Mouse (Mus musculus): ENCODE measurements around the gene Unc93a2. TPM values are rescaled to one million over a fixed set of nuclear protein-coding genes. Genes with fewer than 3 reads are reported as not detected.
"Not testable (repeated sequence)": the region's sequence is repeated elsewhere in the genome, so short reads cannot be mapped to it uniquely, and the experiment has no call there.

Gene Unc93a2
- total RNA-seq, 2 experiments from 2014 or later, result 0.13 to 0.16 TPM

DNA sequence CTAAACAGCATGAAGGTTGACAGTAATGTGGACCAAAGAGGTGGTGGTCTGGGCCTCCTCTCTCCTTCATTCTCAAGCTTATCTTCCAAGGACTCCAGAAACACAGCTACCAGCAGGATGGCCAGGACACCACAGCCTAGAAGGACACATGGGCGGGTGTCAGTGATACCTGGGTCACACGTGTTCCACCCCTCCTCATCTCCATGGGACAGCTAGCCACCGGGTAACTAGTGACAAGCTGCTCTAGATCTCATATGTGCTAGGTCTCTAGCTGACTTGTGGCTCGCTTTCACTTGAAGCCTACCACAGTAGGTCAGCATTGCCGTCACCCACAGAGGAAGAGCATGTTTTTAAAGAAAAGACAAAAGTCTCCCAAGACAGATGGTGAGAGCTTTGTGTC lies 13.4 kb downstream of the Unc93a2 start, which contains the start of gene Gm49630:
TSS of gene Gm49630 (minus strand) at position 101 of the 400 bp plus-strand sequence.
- not testable (repeated sequence) for DNase-seq

DNA sequence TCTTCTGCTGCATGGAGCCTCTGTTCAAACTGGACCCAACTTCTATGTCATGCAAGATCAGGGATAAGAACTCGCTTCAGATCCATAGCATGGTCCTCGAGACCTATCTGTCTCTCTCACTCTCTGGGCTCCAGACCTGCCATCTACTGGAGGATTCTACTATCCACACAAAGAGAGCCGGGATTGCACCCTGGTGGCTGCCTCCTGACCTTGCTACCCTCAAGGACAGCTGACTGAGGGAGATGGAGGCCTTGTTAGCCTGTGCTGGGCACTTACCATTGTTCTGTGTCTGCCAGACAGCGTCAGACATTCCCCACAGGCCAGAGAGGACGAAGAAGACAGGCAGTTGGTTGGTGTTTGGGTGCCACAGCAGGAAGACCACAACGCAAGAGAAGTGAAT lies 15.9 kb downstream of the Unc93a2 start:
- DNase-seq, result not testable (repeated sequence)

DNA sequence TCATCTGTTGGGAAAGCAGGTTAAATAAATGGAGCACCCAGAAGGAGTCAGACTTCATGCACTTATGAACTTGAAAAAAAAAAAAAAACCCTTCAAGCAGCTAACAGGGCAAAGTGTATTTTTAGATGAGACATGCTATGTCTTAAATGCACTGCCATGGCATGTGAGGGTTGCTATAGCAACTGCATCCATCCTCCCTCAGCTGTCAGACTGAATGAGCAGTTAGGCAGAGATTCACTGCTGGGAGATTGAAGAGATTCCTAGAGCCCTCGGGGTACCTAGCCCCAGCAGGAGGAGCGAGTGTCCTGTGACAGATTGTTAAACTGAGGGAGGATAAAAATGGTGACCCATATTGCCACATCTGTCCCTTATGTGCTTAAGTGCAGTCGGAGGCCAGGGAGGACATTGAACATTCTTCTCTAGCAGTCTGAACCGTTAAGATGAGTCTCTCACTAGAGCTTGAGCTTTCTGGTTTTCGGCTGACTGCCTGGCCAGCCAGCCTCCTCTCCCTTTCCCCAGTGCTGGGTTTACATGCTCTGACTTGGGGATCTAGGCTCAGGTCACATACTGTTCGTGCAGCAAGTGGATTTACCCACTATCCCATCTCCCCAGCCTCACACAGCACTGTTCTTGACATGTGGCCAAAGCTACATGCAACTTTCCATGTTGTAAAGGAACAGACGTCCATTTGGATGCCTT lies 18.4 kb downstream of the Unc93a2 start:
- not testable (repeated sequence) for DNase-seq

DNA sequence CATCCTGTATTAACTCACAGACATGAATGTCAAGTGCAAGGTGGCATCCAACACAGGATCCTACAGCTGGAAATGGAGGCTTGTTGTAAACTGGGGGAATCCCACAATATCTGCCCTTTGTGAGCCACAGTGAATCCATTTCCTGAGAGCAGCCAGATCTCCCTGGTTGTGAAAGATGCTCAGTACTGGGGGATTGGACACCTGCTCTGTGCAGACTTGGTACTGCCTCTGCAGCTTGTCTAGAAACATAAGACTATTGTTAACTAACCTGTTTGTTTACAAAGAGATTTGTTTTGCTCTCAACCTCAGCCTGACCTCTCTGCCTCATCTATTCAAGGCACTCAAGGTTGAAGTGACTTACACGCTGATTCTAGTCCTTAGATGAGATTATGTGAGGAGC lies 19.0 kb downstream of the Unc93a2 start:
- DNase-seq, result not testable (repeated sequence)

DNA sequence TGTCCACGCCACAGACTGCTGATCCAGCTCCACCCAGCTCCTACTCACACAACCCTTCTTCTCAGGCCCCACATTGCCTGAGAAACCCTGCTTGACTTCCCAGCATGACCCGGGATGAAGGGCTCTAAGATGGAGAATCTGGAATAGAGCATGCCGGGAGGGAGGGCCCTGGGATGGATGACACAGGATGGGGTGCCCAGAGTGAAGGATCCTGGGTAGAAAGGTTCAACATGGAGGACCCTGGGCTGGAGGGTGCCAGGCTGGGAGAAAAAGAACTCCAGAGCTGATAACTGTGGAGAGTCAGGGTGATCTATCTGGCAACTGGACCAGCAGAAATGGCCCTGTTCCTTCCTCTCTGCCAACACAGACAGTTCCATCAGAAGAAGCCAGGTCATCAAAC lies 19.6 kb downstream of the Unc93a2 start:
- not testable (repeated sequence) for DNase-seq

DNA sequence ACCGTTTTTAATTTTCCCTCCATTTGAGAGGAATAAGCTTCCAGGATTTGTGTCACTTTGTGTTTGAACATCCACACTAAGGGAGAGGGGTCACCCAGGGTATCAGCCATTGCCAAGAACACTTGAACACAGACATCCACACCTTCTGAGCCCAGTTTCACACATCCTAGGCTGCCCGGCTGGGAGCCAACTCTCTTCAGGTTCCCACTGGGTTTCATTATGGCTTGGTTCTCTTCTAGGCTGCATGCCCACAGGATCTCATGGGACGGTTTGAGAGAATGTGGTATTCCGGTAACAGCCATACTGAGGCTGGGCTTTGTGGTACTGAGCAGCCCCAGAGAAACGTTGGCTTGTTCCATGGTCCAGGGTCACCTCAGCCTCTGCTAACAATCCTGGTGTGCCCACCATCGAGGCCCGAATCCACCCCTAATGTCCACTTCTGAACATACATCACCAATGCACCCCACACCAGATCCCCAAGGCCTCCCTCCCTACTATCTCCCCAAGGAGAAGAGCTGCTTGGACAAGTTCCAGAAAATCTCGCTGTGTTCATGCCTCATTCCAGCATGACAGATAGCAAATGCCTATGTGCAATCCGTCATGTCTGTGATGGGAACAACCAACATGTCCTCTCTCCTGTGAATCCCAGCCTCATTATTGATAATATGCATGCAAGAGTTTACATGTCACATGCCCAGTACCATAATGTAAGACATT lies 24.4 kb downstream of the Unc93a2 start:
- not testable (repeated sequence) for DNase-seq

DNA sequence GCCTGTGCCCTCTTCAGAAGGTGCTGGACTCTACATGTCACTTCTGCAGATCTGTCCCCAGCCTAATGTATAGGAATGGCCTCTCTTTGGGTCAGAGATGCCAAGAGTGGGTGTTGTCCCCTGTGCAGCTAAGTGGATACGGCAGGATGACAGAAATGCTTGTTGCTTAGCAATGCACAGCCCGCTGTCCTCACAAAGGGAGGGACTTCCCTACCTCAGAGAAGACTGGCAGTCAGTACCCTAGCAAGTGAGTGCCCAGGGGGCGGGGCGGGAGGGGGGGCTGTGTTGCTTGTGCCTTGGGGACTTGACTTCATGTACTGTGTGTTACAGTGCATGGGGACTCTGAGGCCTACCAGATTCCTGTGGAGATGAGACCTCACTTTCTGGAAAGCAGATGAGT lies 25.5 kb downstream of the Unc93a2 start:
- not testable (repeated sequence) for DNase-seq

DNA sequence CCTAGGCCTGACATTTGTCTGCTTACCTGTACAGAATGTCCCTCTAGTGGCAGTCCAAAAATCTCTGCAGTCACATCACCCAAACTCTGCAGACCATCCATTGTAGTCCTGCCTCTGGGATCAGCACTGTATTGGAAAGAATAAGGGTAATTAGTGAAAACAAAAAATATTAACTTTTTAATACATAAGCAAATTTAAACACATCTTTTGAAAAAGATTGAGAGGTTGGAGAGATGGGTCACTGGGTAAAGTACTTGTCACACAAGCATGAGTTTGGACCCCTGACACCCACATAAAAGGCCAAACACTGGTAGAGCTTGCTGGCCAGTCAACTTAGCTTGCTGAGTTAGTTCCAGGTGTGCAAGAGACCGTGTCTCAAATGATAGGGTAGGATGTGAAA lies 32.7 kb downstream of the Unc93a2 start, which contains the start of gene Ttll2:
TSS of gene Ttll2 (minus strand) at position 101 of the 400 bp plus-strand sequence.
- DNase-seq, result not testable (repeated sequence)

DNA sequence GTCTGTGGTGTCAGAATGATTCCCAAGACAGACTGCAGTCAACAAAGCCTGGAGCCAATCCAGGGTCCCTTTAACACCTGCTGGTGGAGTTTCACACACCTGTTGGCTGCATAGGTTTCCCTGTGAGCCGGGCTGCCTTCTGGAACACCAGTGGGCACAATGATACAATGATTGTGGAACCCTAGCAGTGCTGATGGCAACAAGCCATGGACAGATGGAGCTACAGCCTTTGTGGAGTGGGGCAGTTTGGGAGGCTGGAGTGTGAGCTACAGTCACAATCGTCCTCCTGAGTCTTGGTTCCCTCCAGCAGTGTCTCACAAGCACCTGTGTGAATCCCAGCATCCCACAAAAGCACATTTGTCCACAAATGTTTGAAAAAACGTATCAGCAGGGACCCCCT lies 36.5 kb downstream of the Unc93a2 start:
- DNase-seq, result not testable (repeated sequence)

DNA sequence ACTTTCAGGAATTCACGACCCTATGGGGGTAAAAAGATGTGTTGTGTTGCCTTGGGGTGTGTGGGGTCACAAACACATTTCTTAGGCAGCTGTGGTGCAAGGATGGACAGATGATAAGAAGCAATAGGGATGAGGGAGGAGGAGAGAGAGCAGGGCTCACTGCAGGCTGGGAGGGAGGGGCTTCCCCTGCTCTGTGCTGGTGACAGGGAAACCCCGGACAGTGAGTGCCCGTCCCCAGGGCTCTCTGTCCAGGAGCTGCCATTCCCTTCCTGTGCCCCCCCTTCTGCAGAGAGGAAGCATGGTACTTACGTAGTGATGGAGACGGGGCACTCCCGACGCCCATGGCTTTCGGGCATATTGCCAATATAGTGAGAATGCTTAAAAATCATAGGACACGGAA lies 47.9 kb downstream of the Unc93a2 start:
- not testable (repeated sequence) for DNase-seq

DNA sequence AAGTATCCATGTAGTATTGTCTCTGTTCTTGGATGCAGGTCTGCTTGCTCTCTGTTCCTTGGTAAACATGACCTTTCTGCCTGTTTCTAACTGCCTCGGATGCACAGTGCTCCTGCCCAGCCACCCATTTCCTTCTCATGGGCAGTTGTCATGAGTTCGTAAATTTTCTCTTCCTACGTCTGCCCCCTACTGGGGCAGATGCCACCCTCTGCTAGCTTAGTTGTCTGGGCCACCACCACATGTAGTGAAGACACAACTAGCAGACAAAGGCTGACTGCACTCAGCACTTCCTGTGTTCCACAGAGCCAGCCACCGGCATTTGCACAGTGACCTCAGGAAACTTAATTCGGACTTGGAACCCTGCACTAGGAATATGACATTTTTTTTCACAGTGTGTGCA lies 52.5 kb downstream of the Unc93a2 start:
- not testable (repeated sequence) for DNase-seq

DNA sequence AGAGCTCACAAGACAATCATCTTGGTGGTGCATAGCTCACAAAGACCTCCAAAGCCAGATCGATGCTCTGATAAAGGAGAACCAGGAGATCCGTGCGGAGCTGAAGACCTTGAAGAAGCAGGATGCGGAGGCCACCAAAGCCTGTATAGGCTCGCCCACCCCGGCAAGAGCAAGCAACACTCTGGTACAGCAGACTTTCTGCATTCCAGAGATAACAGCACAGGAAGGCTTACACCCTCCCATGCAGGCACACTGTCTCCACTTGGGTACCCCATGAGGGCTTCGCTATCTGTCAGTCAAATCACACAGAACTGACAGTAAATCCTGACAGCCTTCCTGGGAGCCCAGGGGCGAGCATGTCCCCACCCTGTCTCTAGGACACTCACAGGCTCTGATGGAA lies 58.8 kb downstream of the Unc93a2 start:
- DNase-seq, result not testable (repeated sequence)

DNA sequence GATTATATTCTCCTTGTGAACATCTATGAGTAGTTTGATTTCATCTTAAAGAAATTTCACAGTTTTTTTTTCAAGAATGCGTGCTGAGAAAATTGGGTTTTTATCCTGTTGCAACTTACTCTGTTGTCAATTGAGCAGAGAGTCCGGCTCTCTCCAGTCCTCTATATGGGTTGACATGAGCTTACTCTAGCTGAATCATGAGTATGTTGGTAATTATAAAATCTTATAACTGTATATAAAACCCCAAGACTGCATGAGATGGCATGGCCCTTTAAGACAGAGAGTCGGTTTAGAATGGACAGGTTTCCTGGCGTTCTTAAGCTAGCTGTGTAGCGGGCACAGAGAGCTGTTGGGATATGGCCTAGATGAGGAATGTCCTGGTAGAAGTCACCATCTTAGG lies 60.9 kb downstream of the Unc93a2 start, which contains the start of gene Tcp10a:
TSS of gene Tcp10a (plus strand) at position 301 of the 400 bp plus-strand sequence.
- DNase-seq, result not testable (repeated sequence)

DNA sequence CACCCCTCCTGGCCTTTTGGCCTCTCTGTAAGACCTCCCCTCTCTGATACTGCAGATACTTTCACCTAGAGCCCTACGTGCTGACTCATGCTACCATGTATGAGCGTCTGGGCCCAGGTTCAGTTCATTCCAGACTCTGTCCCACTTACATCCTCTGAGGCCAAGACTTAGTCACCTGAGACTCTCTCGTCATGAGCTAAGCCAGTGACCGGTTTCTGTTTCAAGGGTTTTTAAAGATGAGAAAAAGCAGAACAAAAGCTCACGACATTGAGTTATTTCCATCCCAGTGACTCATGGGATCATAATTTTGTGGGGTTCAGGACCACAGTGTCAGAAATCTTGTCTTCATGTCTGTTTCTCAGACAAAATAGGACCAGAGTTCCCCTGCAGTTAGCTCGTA lies 65.5 kb downstream of the Unc93a2 start:
- not testable (repeated sequence) for DNase-seq

DNA sequence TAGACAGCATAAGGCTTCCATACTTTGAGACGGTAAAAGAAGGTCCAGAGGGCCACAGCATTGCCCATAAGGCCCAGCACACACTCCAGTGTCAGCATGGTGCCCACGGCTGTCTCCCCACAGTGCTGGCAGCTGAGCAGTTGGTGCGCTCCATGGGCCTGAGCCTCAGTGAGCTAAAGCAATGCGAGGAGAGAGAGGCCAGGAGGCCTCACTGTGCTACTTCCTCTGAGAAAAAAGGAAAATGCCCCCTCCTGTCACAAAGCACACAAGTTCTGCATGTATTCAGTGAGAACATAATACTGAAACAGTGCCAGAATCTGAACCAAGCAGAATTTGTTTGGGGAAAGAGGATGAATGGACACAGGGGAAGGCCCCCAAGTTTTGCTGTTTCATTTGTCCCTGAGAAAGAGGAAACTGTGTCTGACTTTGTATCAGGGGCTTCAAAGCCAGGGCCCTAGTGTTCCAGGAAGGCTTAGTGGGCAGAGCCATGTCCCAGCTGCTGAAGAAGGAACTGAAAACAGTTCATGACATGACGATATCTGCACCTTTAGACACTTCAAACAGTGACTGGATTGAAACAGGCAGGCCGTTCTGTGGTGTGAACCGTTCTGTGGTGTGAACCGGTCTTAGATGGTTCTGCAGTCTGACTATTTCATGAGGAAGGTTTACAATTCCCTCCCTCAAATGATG lies 69.4 kb downstream of the Unc93a2 start:
- not testable (repeated sequence) for DNase-seq

Other genes starting within 250 kb of the Unc93a2 start
- 10 to 100 TPM; 75.7 to 86.2 TPM for gene Rps6ka2, start 215.3 kb downstream of the Unc93a2 start, total RNA-seq (2021)
- gene Tcp10a, start 60.8 kb downstream of the Unc93a2 start, total RNA-seq (2021), result not detected
- not detected for gene Ttll2, start 32.8 kb downstream of the Unc93a2 start, total RNA-seq (2021)
- gene Gm49630, start 13.5 kb downstream of the Unc93a2 start, total RNA-seq (2021), result not detected

All from gastrocnemius, postnatal 25 days (tissue).